Mouse (Mus musculus) ES-CJ7 (cell line): ENCODE results near the gene Pdyn.
A peak's percentile ranks its signal among the peaks of the same experiment; 100 is the strongest.

Experiments used
- DNase-seq: peaks from one replicate; pipeline ENCODE4 v3.0.0; 2011; ENCODE audit warnings: low read depth, low spot score

The Pdyn gene

DNA sequence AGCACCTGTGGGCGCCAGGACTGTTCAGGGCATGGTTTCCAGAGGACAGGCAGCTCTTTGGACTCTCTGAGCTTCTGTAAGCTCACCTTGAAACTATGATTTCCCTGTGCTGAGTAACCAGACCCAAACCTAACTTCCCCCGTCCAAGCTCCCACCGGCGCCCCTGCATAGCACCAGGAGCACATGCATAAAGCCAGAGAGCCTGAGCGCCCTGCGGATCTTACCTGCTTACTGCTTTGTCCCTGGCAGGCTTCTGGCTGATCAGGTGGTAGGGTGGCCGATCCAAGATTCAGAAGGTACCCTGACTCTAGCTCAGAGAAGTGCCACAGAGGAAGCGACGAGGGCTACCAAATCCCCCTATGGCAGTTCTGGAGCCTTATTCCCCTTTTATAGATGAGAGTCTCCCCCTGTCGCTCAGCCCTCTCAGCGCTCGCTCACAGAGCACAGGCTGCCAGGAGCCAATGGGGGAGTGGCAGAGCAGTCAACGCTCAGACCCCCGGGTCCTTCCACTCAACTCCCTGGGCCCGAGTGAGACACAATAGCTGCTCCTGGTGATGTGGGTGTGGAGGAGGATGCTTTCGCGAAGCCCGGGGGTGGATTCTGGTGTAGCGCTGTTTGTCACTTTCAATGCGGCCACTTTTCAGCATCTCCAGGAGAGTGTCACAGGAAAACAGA lies at the start of gene Pdyn:
TSS of gene Pdyn (minus strand) at position 361 of the 675 bp plus-strand sequence.
- DNase-seq = peak; percentile 54

- no peak for DNase-seq
These were observed 42.4 kb upstream of the Pdyn start for GRCm38 (mm10) chr2:129742016-129742415.

DNA sequence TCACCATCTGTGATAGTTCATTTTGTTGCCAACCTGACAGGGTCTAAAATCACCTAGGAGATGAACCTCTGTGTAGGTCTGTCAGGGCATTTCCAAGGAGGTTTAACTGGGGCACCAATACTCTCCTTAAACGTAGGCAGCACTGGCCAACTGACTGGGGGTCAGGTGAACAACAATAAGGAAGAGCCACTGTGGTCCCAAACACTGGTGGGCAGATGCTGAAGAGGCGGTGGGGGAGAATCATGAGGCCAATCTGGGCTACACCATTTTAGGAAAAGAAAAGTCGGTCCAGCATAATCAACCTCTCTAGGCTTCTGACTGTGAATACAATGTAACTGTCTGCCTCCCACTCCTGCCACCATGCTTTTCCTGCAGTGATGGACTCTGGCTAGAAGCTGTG lies 40.9 kb upstream of the Pdyn start:
- DNase-seq = no peak

- DNase-seq = no peak
These were observed 34.4 kb upstream of the Pdyn start for GRCm38 (mm10) chr2:129734031-129734430.

DNA sequence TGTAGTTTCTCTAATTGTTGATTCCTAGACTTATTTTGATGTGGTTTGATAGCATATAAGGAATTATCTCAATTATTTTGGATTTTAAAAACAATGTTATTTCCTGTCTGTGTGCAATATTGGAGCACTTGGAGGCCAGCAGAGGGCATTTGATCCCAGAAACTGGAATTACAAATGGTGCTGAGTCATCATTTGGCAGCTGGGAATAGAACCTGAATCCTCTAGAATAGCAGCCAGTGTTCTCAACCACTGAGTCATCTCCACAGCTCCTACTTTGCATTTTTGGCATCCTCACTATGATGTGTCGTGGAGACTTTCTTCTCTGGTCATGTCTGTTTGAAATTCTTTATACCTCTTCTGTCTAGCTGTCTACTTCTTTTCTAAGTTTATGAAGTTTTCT lies 30.0 kb upstream of the Pdyn start:
- peak; percentile 44 for DNase-seq

DNA sequence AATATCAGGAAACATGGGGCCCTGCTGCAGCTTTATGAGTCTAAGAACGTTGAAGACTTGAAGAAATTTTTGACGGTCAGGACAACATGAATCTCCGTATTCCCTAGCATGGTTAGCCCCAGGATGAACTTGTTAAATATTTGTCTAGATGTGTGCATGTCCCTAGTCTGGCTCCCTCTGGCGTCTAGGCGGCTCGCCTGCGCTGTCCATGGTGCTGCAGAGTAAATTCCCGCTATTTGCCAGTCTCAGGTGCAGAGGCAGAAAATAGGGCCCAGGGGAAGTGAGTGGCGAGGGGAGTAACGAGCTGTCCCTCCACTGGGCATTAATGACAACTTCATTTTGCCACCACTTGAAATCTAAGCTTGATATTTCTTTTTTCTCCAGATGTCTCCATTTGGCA lies 16.0 kb upstream of the Pdyn start:
- DNase-seq = peak; percentile 73

DNA sequence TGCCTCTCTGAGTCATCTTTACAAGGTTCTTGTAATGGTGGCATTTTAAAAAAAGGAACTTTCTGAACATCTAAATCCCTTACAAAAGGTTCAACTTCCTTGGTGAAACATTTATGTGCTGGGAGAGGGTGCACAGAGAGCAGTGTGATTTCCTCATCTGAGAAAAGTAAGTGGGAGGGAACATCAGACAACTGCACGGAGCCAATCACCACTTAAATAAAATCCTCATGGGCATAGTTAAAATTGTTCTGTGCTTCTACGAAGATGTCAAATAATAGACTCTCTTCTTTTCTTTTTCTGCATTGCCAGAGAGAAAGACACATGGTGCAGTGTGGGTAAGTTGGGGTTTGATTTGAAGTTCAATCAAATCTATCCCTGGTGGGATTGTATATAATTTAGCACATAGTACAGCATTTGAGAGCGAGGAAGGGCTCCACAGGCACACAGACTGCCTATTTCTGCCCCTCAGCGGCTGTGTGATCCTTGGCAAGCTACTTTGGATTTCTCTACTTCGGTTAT lies 13.4 kb upstream of the Pdyn start:
- no peak for DNase-seq

DNA sequence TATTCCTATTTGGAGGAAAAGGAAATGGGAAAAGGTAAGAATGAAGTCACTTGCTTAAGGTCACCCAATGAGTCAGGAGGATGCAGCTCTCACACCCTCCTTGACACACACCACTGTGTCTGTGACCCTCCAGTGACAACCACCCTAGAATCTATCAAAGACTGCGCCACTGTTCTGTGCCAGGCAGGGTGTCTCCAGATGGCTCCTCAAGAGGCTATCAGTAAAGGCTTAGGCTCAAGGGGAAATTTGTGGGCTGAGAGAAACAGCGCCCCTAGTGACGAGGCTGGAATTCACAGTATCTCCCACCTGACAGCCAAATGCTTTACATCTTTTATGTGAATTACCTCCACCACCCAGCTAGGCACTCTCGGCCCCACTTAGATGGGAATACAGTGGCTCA lies 3.6 kb downstream of the Pdyn start:
- DNase-seq = peak; percentile 95

- DNase-seq = no peak
These were observed 5.3 kb downstream of the Pdyn start for GRCm38 (mm10) chr2:129694303-129694702.

- no peak for DNase-seq
These were observed 7.0 kb downstream of the Pdyn start for GRCm38 (mm10) chr2:129692694-129693093.

- DNase-seq = no peak
These were observed 9.9 kb downstream of the Pdyn start for GRCm38 (mm10) chr2:129689694-129690093.

DNA sequence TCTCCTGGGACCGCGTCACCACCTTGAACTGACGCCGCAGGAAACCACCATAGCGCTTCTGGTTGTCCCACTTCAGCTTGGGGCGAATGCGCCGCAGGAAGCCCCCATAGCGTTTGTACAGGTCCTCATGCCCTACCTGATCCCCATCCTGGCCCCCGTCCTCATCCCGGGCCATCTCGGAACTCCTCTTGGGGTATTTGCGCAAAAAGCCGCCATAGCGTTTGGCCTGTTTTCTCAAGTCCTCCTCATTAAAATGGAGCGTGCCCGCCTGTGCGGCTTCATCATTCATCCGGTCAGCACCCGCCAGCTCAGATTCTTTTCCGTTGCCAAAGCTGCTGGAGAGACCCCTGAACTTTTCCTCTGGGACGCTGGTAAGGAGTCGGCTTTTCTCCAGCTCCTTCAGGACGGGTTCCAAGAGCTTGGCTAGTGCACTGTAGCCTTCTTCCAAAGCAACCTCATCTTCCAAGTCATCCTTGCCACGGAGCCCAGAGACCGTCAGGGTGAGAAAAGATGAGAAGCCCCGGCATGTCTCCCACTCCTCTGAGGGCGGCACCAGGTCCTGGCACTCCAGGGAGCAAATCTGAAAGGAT lies 11.5 kb downstream of the Pdyn start:
- DNase-seq = no peak

DNA sequence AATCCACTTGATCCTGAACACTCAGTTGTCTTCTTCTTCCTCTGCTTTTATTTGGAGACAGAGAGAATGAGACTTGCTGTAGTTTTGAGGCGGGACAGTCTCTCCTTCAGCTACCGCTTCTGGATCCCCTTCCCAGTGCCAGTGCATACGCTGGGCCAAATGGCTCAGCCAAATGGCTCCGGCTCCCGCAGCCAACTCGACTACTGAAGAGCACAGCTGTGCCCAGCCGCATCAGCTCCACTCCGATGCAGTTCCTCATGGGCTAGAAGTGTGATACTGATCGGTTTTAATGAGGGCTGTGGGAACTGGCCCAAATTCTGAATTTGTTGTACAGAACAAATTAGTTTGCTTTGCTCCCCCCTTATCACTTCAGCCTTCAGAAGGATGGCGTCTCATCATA lies 12.7 kb downstream of the Pdyn start:
- DNase-seq = no peak

- DNase-seq = no peak
These were observed 15.6 kb downstream of the Pdyn start for GRCm38 (mm10) chr2:129684014-129684413.

- no peak for DNase-seq
These were observed 19.4 kb downstream of the Pdyn start for GRCm38 (mm10) chr2:129680236-129680635.

DNA sequence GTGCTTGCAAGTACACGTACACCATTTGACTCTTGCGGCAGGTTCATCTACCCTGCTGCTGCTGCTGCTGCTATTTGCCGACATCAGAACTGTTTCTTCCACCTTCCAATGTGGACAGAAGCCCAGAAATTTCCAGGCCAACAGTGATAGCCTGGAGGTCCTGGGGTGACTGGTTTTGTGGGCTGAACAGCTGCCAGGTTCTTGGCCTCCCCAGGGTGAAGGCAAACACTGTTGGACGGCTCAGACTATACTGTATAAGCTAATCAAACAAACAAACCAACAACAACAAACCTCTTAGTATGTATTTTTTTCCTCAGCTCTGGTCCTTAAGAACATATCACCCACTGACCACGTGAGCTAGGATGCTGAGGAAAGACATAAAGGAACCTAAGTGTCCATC lies 20.6 kb downstream of the Pdyn start:
- no peak for DNase-seq

DNA sequence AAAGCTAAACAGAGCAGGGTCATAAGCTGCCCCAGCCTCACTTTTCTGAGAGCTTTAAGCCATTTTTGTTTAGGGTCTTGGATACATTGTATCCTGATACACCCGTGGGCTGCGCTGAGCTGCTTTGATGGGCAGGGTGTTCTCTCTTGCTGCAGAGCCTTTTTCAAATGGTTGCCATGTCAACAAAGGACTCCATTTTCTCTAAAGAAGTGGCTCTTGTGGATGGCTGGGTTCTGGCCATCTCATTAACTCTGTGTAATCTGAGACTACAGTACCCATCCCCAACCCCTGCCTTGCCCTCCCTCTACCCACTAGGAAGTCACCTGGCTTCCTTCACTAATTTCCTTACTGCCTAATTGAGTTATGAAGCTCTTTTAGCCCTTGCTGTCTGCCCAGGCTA lies 22.0 kb downstream of the Pdyn start:
- no peak for DNase-seq

- peak; percentile 85 for DNase-seq
These were observed 24.6 kb downstream of the Pdyn start for GRCm38 (mm10) chr2:129674935-129675634.

GRCm38 (mm10) chr2:129671911-129672310 lies 27.7 kb downstream of the Pdyn start:
- no peak for DNase-seq

DNA sequence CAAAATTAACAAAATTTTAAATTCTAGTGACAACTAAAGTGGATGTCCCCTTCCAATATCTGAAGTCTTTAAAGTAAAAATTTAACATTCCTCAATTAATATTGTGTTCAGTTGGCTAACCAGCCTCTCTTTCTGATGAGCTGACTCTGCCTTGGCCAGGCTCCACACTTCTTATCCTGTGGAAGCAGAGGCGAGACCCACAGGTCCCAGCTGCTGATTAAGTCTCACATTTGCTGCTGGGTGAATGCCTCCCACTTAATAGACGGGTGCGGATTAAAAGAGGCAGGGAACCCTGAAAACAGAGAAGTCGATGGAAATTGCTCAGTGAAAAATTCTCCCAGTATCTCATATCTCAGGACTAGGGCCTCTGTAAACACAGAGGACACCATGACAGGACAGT lies 37.2 kb downstream of the Pdyn start:
- no peak for DNase-seq

DNA sequence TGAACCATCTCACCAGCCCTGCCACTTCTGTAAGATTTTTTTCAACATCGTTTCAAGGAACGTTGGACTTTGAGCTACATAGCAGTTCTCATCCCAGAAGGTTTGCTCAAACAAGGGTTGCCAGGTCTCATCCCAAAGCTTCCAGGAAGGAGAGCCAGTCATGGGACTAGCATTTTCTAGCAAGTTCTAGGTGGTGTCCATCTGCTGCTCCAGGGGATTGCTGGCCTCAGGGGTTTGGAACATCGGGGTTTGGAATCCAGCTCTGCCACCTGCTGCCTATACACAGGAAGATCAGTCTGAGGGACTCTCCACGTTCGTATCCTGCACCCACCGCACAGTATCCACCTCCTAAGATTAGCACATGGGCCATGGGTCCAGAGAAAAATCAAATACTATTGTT lies 39.6 kb downstream of the Pdyn start:
- peak; percentile 23 for DNase-seq

DNA sequence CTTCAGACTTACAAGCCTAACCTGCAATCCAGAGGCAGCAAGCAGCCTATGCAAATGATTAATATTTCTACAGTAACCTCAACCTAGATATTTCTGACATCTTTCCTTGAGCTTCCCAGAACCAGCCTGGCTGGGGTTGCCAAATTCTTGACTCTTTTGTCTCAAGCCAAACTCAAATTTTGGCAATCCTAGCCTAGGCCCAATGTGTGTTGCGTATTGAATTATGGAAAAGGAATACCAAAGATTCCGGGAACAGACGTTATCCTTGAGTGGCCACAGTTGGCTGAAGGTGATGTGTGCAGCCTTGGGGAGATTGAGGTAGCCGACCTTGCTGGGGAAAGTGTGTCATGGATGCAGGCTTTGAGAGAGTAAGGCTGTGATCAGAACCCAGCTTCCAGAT lies 40.8 kb downstream of the Pdyn start:
- DNase-seq = no peak

GRCm38 (mm10) chr2:129655033-129655432 lies 44.6 kb downstream of the Pdyn start:
- no peak for DNase-seq
